In the genomic region with DNA sequence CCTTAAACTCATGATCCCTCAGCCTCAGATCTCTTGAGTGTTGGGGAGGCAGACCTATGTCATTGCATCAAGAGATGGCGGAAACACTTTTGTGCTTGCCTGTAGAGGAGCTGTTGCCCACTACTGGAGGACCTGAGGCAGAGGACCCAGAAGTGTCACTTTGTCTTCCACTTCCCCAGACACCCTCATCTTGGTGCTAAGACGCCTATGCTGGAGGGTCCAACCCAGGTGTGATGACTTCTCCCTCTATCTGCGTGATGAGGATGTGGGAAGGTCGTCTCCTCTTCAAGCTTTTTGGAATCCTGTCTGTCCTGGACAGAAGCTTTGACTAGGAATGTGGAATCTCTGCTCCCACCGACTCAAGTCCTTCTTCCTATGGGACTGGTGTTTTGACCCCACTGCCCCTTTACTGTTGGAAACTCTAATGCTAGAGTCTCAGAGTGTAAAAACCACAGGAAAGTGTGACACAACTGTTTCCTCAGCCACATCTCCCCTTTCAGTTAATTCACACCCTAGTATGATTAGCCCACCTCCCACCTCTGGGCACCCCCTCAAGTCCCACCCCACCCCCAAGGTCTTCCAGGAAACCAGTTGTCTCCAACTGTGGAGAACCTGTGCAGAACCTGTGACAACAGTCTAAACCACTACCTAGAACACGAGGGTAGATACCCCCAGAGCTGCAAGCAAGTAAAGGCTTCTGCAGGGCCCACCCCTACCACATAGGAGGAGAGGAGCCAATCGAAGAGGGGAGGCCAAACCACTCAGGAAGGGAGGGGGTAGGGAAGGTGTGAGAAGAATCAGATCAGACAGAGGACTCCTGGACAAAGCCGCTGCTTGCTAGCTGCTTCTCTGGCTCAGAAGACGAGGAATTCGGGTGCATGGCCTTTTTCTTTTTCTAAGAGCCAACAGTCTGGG, we compare ENCODE assay signal across 20 mouse cellular contexts. TPM values are rescaled to one million over a fixed set of nuclear protein-coding genes. Genes with fewer than 3 reads are reported as not detected.
DNase-seq lines count a peak whose midpoint lies in the region; ATAC-seq lines count a peak whose summit lies in the region.
"Had no signal": no experiment of that assay in that cellular context is flagged by ENCODE, and none has a peak within 500 bp of the region (broad histone marks: within the 10 kb centered on the region; RNA-seq: fewer than 3 reads in every experiment).

Nkg7 (plus strand) TSS at position 733 of the 915 bp plus-strand sequence.

- peak within 1 kb of the TSS; percentile 14; the same call in 1 of the 2 replicates for H3K4me3 ChIP-seq in heart, embryonic 16.5 days (ENCODE audit: low read length)
- no peak within 1 kb of the TSS for H3K4me3 ChIP-seq in heart, embryonic 10.5 days
- H3K4me3 ChIP-seq: forebrain, embryonic 12.5 days; layer of hippocampus, adult 2 months had no signal

- no peak within 1 kb of the TSS for H3K27ac ChIP-seq in heart, embryonic 16.5 days (ENCODE audit: low read length)
- H3K27ac ChIP-seq in heart, embryonic 10.5 days = no peak within 1 kb of the TSS
- H3K27ac ChIP-seq: forebrain, embryonic 12.5 days; layer of hippocampus, adult 2 months; liver, embryonic 14.5 days had no signal

- no peak within 1 kb of the TSS for H3K9ac ChIP-seq in heart, embryonic 16.5 days (ENCODE audit: low read length)
- H3K9ac ChIP-seq: forebrain, embryonic 12.5 days; liver, embryonic 14.5 days had no signal

- WGBS in heart, embryonic 16.5 days = 65% methylated on average over 10 of the region's 10 CpGs
- 63% methylated on average over 10 of the region's 10 CpGs for WGBS in heart, embryonic 10.5 days

- no peaks in the 10 kb centered on the region for H3K4me1 ChIP-seq in heart, embryonic 16.5 days (ENCODE audit: control insufficient read depth, insufficient read depth, low read length)
- H3K4me1 ChIP-seq in heart, embryonic 10.5 days = no peaks in the 10 kb centered on the region
- H3K4me1 ChIP-seq: forebrain, embryonic 12.5 days had no signal

- H3K27me3 ChIP-seq in heart, embryonic 16.5 days (ENCODE audit: control insufficient read depth, insufficient read depth, low read length) = no peaks in the 10 kb centered on the region
- 0 out of 2 replicates have a peak, but pooled peaks cover 3% of the 10 kb centered on the region for H3K27me3 ChIP-seq in heart, embryonic 10.5 days (ENCODE audit: insufficient read depth, poor library complexity, severe bottlenecking)
- H3K27me3 ChIP-seq: Patski had no signal

- no peak for DNase-seq in heart, embryonic 10.5 days (ENCODE audit: low spot score)
- peak; percentile 56 for DNase-seq in 416B (ENCODE audit: low read depth)
- no peak for DNase-seq in MN1 (ENCODE audit: low spot score)
- DNase-seq in ovary, postnatal 10 days (ENCODE audit: low spot score) = no peak
- no peak for DNase-seq in heart, adult 8-10 months (ENCODE audit: low spot score)
- DNase-seq: cerebellum, adult 11 months; cerebellum, postnatal 14 days; gastrocnemius, postnatal 36 days; left cerebral cortex, postnatal 4 days; midbrain, embryonic 14.5 days had no signal

- no peaks in the 10 kb centered on the region for H3K9me3 ChIP-seq in heart, embryonic 16.5 days (replicated peaks; ENCODE audit: control insufficient read depth, low read length)
- H3K9me3 ChIP-seq in heart, embryonic 10.5 days = no peaks in the 10 kb centered on the region
- H3K9me3 ChIP-seq: forebrain, embryonic 12.5 days had no signal

- H3K4me2 ChIP-seq in heart, embryonic 16.5 days (ENCODE audit: low read depth, low read length) = peak within 1 kb of the TSS; percentile 41; the same call in 1 of the 2 replicates
- H3K4me2 ChIP-seq: forebrain, embryonic 12.5 days had no signal

- H3K36me3 ChIP-seq in heart, embryonic 16.5 days (ENCODE audit: control insufficient read depth, insufficient read depth) = no peaks in the 10 kb centered on the region
- H3K36me3 ChIP-seq in heart, embryonic 10.5 days = no peaks in the 10 kb centered on the region
- H3K36me3 ChIP-seq: forebrain, embryonic 12.5 days had no signal

- ATAC-seq in heart, embryonic 16.5 days (replicated peaks; ENCODE audit: extremely low read depth, insufficient read depth, low FRiP score) = 0 out of 2 replicates have a peak, but pooled peaks have one; percentile 8
- ATAC-seq in common myeloid progenitor, adult 5-6 weeks (replicated peaks; ENCODE audit: low read depth, poor library complexity, severe bottlenecking) = peak; percentile 55
- peak; percentile 43 for ATAC-seq in megakaryocyte, adult 5-6 weeks (ENCODE audit: poor library complexity, severe bottlenecking)
- ATAC-seq: intestine, embryonic 16.5 days; Patski had no signal

RNA-seq across cellular contexts. Expression of gene Nkg7, which starts in this region (rescaled TPM):
- polyA plus RNA-seq in heart, embryonic 16.5 days (2015; fragmentation: Nextera tagmentation; extraction: Ambion mirVana) = 11.6 and 20.9 TPM in 2 replicates
- polyA plus RNA-seq in heart, embryonic 10.5 days (2016; fragmentation: Nextera tagmentation; extraction: Ambion mirVana) = not detected in 2 replicates
- 154 and 175 TPM in 2 replicates for total RNA-seq in common myeloid progenitor, adult 5-6 weeks (2017)
- total RNA-seq in megakaryocyte, adult 5-6 weeks (2015) = 41.6 and 53.1 TPM in 2 replicates
- 13.1 and 23.4 TPM in 2 replicates for total RNA-seq in megakaryocyte, adult 5-6 weeks (2017)
- 1 to 10 TPM in 1 of 4 experiments, not detected in 3; 1.1 TPM for total RNA-seq in heart, adult 8-10 months (2022)
- total RNA-seq: gastrocnemius, postnatal 36 days; layer of hippocampus, adult 2 months; left cerebral cortex, adult 18-20 months; left cerebral cortex, postnatal 4 days had no signal
- polyA plus RNA-seq: hindbrain, embryonic 11.5 days; midbrain, embryonic 14.5 days had no signal

Comparison
In these comparisons a context has a peak if more than half of its experiments do, and no peak if none do; other contexts are left out.
1. RNA of gene Nkg7 (total RNA-seq): 154 to 175 TPM in common myeloid progenitor, adult 5-6 weeks and 13.1 to 53.1 TPM in megakaryocyte, adult 5-6 weeks; 1.1 TPM in heart, adult 8-10 months; every median in the first group is over 4 times any median in the second.
2. RNA of gene Nkg7 (polyA plus RNA-seq): 11.6 to 20.9 TPM in heart, embryonic 16.5 days; not detected in heart, embryonic 10.5 days; every median in the first group is over 10 times any median in the second.
3. Peak in every context shown above with its lines, with median percentiles within 50 percentile points of each other: ATAC-seq.